ENCODE assay signal across 8 mouse cellular contexts in the genomic region with DNA sequence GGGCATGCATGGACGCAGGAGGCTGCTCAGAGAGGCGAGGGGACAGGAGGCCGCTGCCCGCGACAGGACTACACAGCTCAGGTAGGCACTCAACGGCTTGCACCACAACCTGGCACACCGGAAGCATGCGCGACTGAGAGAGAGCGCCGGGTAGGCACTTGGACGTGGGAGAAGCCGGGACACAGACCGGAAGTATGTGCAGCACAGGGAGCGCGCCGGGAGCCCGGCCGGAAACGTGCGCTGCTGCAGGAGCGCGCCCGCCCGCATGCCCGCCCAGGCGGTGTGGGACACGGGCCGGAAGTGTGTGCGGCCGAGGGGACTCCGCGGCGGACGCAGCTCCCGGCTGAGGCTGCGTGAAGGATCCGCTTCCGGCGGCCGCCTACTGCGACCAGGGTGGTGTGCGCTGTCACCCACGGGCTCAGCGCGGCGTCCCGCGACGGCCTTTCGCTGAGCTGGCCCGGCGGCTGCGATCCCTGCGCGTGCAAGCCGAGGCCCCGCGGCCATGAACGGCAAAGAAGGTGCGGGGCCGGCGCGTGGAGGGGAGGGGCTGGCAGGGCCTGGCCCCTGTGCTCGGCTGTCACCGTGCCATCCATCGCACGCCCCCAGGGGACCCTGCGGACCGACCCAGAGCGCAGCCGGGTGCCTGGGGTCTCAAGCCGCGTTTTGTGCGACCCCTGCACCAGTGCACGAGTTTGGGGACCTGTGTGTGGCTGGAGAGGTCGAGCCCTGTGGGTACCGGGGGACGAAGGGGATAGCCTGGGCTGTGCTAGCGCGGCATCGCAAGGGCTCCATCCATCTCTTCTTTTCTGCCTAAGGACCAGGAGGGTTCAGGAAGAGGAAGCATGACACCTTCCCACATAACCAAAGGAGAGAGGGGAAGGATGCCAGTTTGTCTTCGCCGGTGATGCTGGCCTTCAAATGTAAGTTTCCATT. TPM values are rescaled to one million over a fixed set of nuclear protein-coding genes. Genes with fewer than 3 reads are reported as not detected.
A peak's percentile ranks its signal among the peaks of the same experiment; 100 is the strongest.
DNase-seq lines count a peak whose midpoint lies in the region; ATAC-seq and TF ChIP-seq lines count a peak whose summit lies in the region.

A gene (plus strand): TSS at position 303 of the 933 bp plus-strand sequence.

- no peaks in the 10 kb centered on the region for H3K27me3 ChIP-seq in forebrain, embryonic 15.5 days

- H3K4me2 ChIP-seq in forebrain, embryonic 15.5 days (replicated peaks), result peak within 1 kb of the TSS; percentile 74

- peaks cover 3% of the 10 kb centered on the region; the same call in 1 of the 2 replicates for H3K36me3 ChIP-seq in ES-E14 (ENCODE audit: control insufficient read depth, insufficient read depth, low read length, poor library complexity, severe bottlenecking)
- peaks cover 29% of the 10 kb centered on the region for H3K36me3 ChIP-seq in forebrain, embryonic 15.5 days

- no peaks in the 10 kb centered on the region for H3K9me3 ChIP-seq in ES-E14 (ENCODE audit: control insufficient read depth, insufficient read depth, low read depth, low read length)
- no peaks in the 10 kb centered on the region for H3K9me3 ChIP-seq in forebrain, embryonic 15.5 days

- TF ChIP-seq POLR2A in lung, adult 2 months (IDR thresholded peaks at IDR 0.05; ENCODE audit: borderline replicate concordance, extremely low read depth, low read depth, low read length), result peak; percentile 60

- no peak within 1 kb of the TSS for H3K27ac ChIP-seq in ES-E14 (ENCODE audit: insufficient read depth, low read depth, low read length, poor library complexity, severe bottlenecking)
- H3K27ac ChIP-seq in forebrain, embryonic 15.5 days (replicated peaks), result peak within 1 kb of the TSS; percentile 79

- in situ Hi-C loops in ES-E14 (cut with MboI; ENCODE audit: low sequenced_read_pairs in 2 of 2, unreplicated experiment in 2 of 2), result no loop called here

- intact Hi-C loops in heart, postnatal 25 days (cut with DNase I), result loop anchor here (2.0 to 5.0 kb wide), 2 partner anchors 64 to 116 kb away; a partner anchor contains a TSS

- peak within 1 kb of the TSS; percentile 79 for H3K9ac ChIP-seq in ES-E14 (ENCODE audit: insufficient read depth, low read depth, low read length, poor library complexity, severe bottlenecking)
- H3K9ac ChIP-seq in forebrain, embryonic 15.5 days (replicated peaks), result peak within 1 kb of the TSS; percentile 74

- H3K4me3 ChIP-seq in ES-E14 (ENCODE audit: insufficient read depth in 1 of 2, low read depth in 1 of 2, low read length in 2 of 2, poor library complexity in 1 of 2, severe bottlenecking in 1 of 2), result peak within 1 kb of the TSS; percentile 85 to 86
- H3K4me3 ChIP-seq in forebrain, embryonic 15.5 days, result peak within 1 kb of the TSS; percentile 66
- H3K4me3 ChIP-seq in lung, adult 2 months (replicated peaks; ENCODE audit: extremely low read depth, low read depth, low read length), result peak within 1 kb of the TSS; percentile 53

- DNase-seq in ES-E14 (ENCODE audit: low read depth, low spot score), result peak; percentile 68
- peak; percentile 92 for DNase-seq in cerebellum, adult 11-12 months
- DNase-seq in heart, postnatal 25 days (ENCODE audit: low spot score), result peak; percentile 87
- DNase-seq in layer of hippocampus, adult 18-20 months (ENCODE audit: low spot score in 2 of 2), result peak; percentile 93 to 96
- DNase-seq in lung, adult 2 months, result peak; percentile 88
- peak; percentile 81 to 83 for DNase-seq in thymus, adult 18-20 months

- TF ChIP-seq CTCF in lung, adult 2 months (IDR thresholded peaks at IDR 0.05; ENCODE audit: insufficient read depth, low read length), result no peak

- WGBS in forebrain, embryonic 15.5 days, result 2% methylated on average over 83 of the region's 84 CpGs
- 1% methylated on average over 84 of the region's 84 CpGs for WGBS in lung, adult 2 months

- peak; percentile 99 for ATAC-seq in forebrain, embryonic 15.5 days (replicated peaks)
- peak; percentile 60 for ATAC-seq in neutrophil, adult 5-6 weeks (ENCODE audit: extremely low read depth, insufficient number of reproducible peaks, low FRiP score, poor library complexity, severe bottlenecking)

- H3K4me1 ChIP-seq in ES-E14 (ENCODE audit: control insufficient read depth in 2 of 2, insufficient read depth in 2 of 2, low read length in 2 of 2, poor library complexity in 1 of 2), result peaks cover 0 to 3% of the 10 kb centered on the region in 2 experiments; a peak in 1 of 4 replicates
- H3K4me1 ChIP-seq in forebrain, embryonic 15.5 days, result peaks cover 11% of the 10 kb centered on the region
- no peaks in the 10 kb centered on the region; the same call in 1 of the 2 replicates for H3K4me1 ChIP-seq in lung, adult 2 months (ENCODE audit: control insufficient read depth, insufficient read depth, low read length)

TF ChIP-seq in ES-E14, 5 proteins besides CTCF, POLR2A, EP300 and RAD21:
- peak; percentile 82 for TF ChIP-seq HCFC1 (IDR thresholded peaks at IDR 0.05; ENCODE audit: borderline replicate concordance, insufficient read depth, low read length)
- no peak for TF ChIP-seq ZC3H11A (IDR thresholded peaks at IDR 0.05; ENCODE audit: borderline replicate concordance, low read depth, low read length)
TF ChIP-seq in ES-E14: peak in this region for 1.

RNA-seq across cellular contexts. Expression of the gene that starts here (rescaled TPM):
- 32.2 and 46.9 TPM in 2 replicates for total RNA-seq in ES-E14 (2012; rRNA removed)
- 148 and 159 TPM in 2 replicates for polyA plus RNA-seq in forebrain, embryonic 15.5 days (2015; fragmentation: Nextera tagmentation; extraction: Ambion mirVana)
- 10 to 100 TPM; 71.0 to 71.6 TPM for total RNA-seq in heart, postnatal 25 days (2021)
- total RNA-seq in layer of hippocampus, adult 18-20 months (2021), result 100 to 1,000 TPM; 160 to 161 TPM
- 29.1 and 40.2 TPM in 2 replicates for polyA plus RNA-seq in lung, adult 2 months (2012; rRNA removed)
- 51.6 and 53.2 TPM in 2 replicates for total RNA-seq in neutrophil, adult 5-6 weeks (2017)
